Mouse (Mus musculus): Measurements from ENCODE around the gene Gstm4. TPM values are rescaled to one million over a fixed set of nuclear protein-coding genes. Genes with fewer than 3 reads are reported as not detected.
"Not testable (repeated sequence)": the region's sequence is repeated elsewhere in the genome, so short reads cannot be mapped to it uniquely, and the experiment has no call there.

Gstm4 gene
- polyA plus RNA-seq, 1 experiment from 2014 or later, result 14.6 TPM

DNA sequence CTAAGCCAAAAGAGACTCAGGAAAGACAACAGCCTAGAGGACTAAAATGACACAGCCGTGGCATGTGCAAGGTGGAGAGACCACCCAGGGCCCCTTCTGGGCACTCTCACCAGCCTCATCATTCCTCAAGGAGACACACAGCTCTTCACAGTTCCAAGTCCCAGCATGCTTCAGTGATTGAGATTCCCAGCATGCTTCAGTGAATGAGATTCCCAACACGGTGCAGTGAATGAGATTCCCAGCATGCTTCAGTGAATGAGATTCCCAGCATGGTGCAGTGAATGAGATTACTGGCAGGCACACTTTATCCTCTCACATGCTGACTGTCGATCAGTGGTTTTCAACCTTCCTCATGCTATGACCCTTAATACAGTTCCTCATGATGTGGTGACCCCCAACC lies 33.1 kb downstream of the Gstm4 start:
- no peaks in the 10 kb centered on the region for H3K9me3 ChIP-seq
- no peak overlapping the region for H3K4me2 ChIP-seq (replicated peaks)
- no peak for ATAC-seq (ENCODE audit: low FRiP score, low read depth)
- H3K4me1 ChIP-seq, result peaks cover under 1% of the 10 kb centered on the region; the same call in 1 of the 2 replicates
- no peak overlapping the region for H3K9ac ChIP-seq
- no peak overlapping the region for H3K27ac ChIP-seq
- WGBS, result 77% methylated on average over 3 of the region's 3 CpGs
- H3K4me3 ChIP-seq, result no peak overlapping the region
- no peaks in the 10 kb centered on the region for H3K36me3 ChIP-seq
- H3K27me3 ChIP-seq, result no peaks in the 10 kb centered on the region

DNA sequence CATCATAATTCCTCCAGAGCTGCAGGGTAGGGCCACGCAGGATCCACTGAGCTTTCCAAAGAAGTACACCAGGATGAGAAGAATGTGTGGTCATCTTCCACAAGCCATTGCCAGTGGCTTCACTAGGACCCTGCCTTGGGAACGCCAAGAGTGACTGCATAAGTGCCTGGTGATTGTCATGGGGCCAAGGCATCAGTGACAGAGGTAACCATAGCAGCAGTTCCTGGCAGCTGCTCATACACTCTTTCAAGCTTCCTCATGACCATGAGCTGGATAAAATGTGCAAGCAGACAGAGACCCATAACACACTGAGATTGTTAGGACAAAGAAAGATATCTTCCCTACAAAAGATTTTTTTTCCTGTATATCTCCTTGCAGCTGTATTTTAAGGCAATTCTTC lies 34.4 kb downstream of the Gstm4 start:
- no peak overlapping the region for H3K4me3 ChIP-seq
- H3K9ac ChIP-seq, result no peak overlapping the region
- WGBS, result 63% methylated on average over 2 of the region's 2 CpGs
- no peaks in the 10 kb centered on the region for H3K9me3 ChIP-seq
- no peaks in the 10 kb centered on the region for H3K4me1 ChIP-seq
- no peak overlapping the region for H3K27ac ChIP-seq
- ATAC-seq (ENCODE audit: low FRiP score, low read depth), result no peak
- H3K27me3 ChIP-seq, result no peaks in the 10 kb centered on the region
- no peaks in the 10 kb centered on the region for H3K36me3 ChIP-seq
- no peak overlapping the region for H3K4me2 ChIP-seq (replicated peaks)

DNA sequence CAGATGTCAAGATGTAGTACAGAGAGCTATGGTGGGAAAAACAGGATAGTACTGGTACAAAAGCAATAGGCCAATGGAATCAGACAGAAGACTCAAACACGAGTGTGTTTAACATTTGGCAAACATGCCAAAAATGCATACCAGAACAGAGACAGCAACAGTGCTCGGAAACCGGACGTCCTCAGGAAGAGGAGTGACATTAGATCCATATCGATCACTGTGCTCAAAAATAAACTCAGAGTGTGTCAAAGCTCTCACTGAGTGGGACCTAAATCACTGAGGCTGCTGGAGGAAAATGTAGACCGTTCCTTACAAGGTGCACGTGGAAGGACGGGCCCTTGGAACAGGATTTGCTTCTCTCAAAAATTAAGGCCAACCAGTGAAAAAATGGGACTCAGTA lies 42.7 kb downstream of the Gstm4 start:
- WGBS, result 83% methylated on average over 8 of the region's 8 CpGs
- Histone ChIP-seq H3K9ac (no peak overlapping the region), H3K27me3 (no peaks in the 10 kb centered on the region), H3K4me1 (peaks cover 2% of the 10 kb centered on the region; the same call in 1 of the 2 replicates), H3K9me3 (no peaks in the 10 kb centered on the region), H3K27ac (no peak overlapping the region), H3K36me3 (no peaks in the 10 kb centered on the region), H3K4me2 (replicated peaks) (no peak overlapping the region), H3K4me3 (no peak overlapping the region)
- no peak for ATAC-seq (ENCODE audit: low FRiP score, low read depth)

DNA sequence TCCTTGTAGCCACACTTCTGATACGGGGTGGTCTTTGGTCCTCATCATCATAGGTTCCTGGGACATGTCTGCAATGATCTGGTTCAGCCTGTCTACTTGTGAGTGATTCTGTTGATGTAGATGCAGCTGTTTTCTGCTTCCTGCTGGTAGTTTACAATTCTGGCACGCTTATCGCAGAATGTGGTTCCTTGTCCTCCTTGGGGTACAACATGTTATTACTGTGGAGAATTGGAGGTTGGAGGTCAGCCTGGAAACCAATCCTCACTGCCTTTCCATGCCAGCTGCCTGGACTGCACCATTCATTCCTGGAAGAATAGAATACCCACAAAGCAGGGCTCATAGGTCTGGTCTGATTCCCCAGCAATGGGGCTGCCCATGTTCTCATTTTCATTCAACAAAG lies 45.2 kb downstream of the Gstm4 start:
- H3K27me3 ChIP-seq, result no peaks in the 10 kb centered on the region
- H3K4me3 ChIP-seq, result no peak overlapping the region
- H3K27ac ChIP-seq, result no peak overlapping the region
- no peak overlapping the region for H3K4me2 ChIP-seq (replicated peaks)
- H3K4me1 ChIP-seq, result peaks cover 3% of the 10 kb centered on the region; the same call in 1 of the 2 replicates
- H3K9ac ChIP-seq, result no peak overlapping the region
- H3K9me3 ChIP-seq, result 0 out of 2 replicates have a peak, but pooled peaks cover under 1% of the 10 kb centered on the region
- 84% methylated on average over 3 of the region's 3 CpGs for WGBS
- H3K36me3 ChIP-seq, result no peaks in the 10 kb centered on the region
- ATAC-seq (ENCODE audit: low FRiP score, low read depth), result no peak

DNA sequence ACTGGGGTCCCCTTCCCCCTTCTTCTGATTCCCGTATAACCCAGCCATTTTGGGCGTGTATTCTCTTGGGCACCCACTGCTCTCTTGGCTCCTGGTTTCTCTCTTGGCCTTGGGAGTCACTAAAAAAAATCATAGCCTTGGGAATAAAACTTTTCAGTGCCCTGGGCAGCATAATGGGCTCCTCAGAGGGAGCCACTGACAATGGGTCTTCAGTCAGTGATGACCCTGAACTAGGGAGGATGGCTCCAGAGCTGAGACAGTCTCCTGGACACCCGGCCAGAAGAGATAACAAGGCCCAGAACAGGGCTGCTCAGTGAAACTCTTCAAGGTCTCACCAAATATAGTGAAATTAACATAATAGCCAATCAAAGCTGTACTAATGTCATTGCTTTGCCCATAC lies 46.1 kb downstream of the Gstm4 start:
- WGBS, result 87% methylated on average over 3 of the region's 3 CpGs
- Histone ChIP-seq H3K4me2 (replicated peaks) (no peak overlapping the region), H3K36me3 (no peaks in the 10 kb centered on the region), H3K4me3 (no peak overlapping the region), H3K4me1 (peaks cover 3% of the 10 kb centered on the region; the same call in 1 of the 2 replicates), H3K27ac (no peak overlapping the region), H3K9me3 (peaks cover 6% of the 10 kb centered on the region; the same call in 1 of the 2 replicates), H3K27me3 (no peaks in the 10 kb centered on the region), H3K9ac (no peak overlapping the region)
- no peak for ATAC-seq (ENCODE audit: low FRiP score, low read depth)

DNA sequence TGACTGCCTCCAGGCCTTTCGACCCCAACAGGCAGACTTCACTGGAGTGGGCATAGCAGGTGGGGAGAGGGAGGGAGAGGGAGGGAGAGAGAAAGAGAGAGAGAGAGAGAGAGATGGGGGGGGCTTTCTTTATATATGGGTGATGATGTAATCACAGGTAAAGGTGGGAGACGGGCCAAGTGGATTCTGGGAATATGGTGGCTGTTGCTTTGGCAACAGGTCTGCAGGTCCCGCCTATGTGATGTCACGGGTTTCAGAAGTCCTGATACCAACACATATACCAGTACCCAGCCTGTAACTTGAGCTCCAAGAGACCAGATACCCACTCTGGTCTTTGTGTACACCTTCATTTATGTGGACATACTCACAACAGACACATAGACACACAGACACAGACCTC lies 48.1 kb downstream of the Gstm4 start:
- peaks cover 6% of the 10 kb centered on the region; the same call in 1 of the 2 replicates for H3K9me3 ChIP-seq
- WGBS, result 77% methylated on average over 4 of the region's 4 CpGs

DNA sequence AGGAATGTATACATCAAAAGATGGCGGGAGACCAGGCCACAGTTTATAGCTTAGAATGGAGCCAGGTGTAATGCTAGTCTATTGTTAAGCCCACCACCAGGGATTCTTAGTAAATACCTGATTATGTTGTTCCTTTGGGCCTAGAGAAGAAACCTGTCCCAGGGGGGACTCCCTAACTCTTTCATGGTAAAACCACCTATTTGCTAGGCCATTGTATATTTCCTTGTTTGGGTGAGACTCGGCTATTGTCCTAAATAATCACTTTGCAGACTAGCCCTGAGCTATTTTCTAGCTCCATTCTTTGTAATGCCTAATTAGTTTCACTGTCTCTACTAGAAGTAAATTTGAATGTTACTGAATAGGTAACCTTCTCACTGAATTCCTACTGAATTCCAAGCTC lies 48.7 kb downstream of the Gstm4 start:
- H3K36me3 ChIP-seq; H3K9ac ChIP-seq; H3K4me3 ChIP-seq; H3K27ac ChIP-seq; H3K4me1 ChIP-seq; H3K4me2 ChIP-seq (replicated peaks); ATAC-seq (ENCODE audit: low FRiP score, low read depth); H3K27me3 ChIP-seq; H3K9me3 ChIP-seq: not testable (repeated sequence)
- 74% methylated on average over 2 of the region's 2 CpGs for WGBS

More for the DNA sequence above, 48.1 kb downstream of the Gstm4 start:
- H3K4me2 ChIP-seq (replicated peaks), result no peak overlapping the region
- H3K4me3 ChIP-seq, result no peak overlapping the region
- ATAC-seq (ENCODE audit: low FRiP score, low read depth), result no peak
- no peak overlapping the region for H3K27ac ChIP-seq
- H3K9ac ChIP-seq, result no peak overlapping the region
- no peaks in the 10 kb centered on the region for H3K36me3 ChIP-seq
- H3K27me3 ChIP-seq, result no peaks in the 10 kb centered on the region
- H3K4me1 ChIP-seq, result peaks cover 3% of the 10 kb centered on the region; the same call in 1 of the 2 replicates

Other genes starting within 250 kb of the Gstm4 start
- gene Eps8l3, start 167.7 kb downstream of the Gstm4 start, polyA plus RNA-seq (2015; fragmentation: Nextera tagmentation; extraction: Ambion mirVana), result 0.38 TPM in 1 of 2 replicates, not detected in the other
- 260 TPM in 2 replicates for gene Gstm5, start 149.1 kb downstream of the Gstm4 start, polyA plus RNA-seq (2015; fragmentation: Nextera tagmentation; extraction: Ambion mirVana)
- 33.3 and 33.5 TPM in 2 replicates for gene Gstm7, start 113.1 kb downstream of the Gstm4 start, polyA plus RNA-seq (2015; fragmentation: Nextera tagmentation; extraction: Ambion mirVana)
- gene Gstm6, start 101.1 kb downstream of the Gstm4 start, polyA plus RNA-seq (2015; fragmentation: Nextera tagmentation; extraction: Ambion mirVana), result 10.5 and 12.0 TPM in 2 replicates
- not detected in 2 replicates for gene Gstm3, start 75.6 kb downstream of the Gstm4 start, polyA plus RNA-seq (2015; fragmentation: Nextera tagmentation; extraction: Ambion mirVana)
- 46.7 and 52.1 TPM in 2 replicates for gene Gstm2, start 58.4 kb downstream of the Gstm4 start, polyA plus RNA-seq (2015; fragmentation: Nextera tagmentation; extraction: Ambion mirVana)
- gene Gstm1, start 26.9 kb downstream of the Gstm4 start, polyA plus RNA-seq (2015; fragmentation: Nextera tagmentation; extraction: Ambion mirVana), result 42.7 and 54.9 TPM in 2 replicates
- gene Ampd2, start 41.8 kb upstream of the Gstm4 start, polyA plus RNA-seq (2015; fragmentation: Nextera tagmentation; extraction: Ambion mirVana), result 48.5 and 49.2 TPM in 2 replicates
- 0.72 and 0.78 TPM in 2 replicates for gene Gnat2, start 47.9 kb upstream of the Gstm4 start, polyA plus RNA-seq (2015; fragmentation: Nextera tagmentation; extraction: Ambion mirVana)
- gene Gnai3, start 101.3 kb upstream of the Gstm4 start, polyA plus RNA-seq (2015; fragmentation: Nextera tagmentation; extraction: Ambion mirVana), result 184 and 193 TPM in 2 replicates
- 0.09 and 0.19 TPM in 2 replicates for gene Gpr61, start 110.0 kb upstream of the Gstm4 start, polyA plus RNA-seq (2015; fragmentation: Nextera tagmentation; extraction: Ambion mirVana)
- 4.3 and 4.4 TPM in 2 replicates for gene Amigo1, start 141.4 kb upstream of the Gstm4 start, polyA plus RNA-seq (2015; fragmentation: Nextera tagmentation; extraction: Ambion mirVana)
- gene Cyb561d1, start 156.3 kb upstream of the Gstm4 start, polyA plus RNA-seq (2015; fragmentation: Nextera tagmentation; extraction: Ambion mirVana), result 1.8 and 2.1 TPM in 2 replicates
- 25.4 and 26.7 TPM in 2 replicates for gene Atxn7l2, start 166.0 kb upstream of the Gstm4 start, polyA plus RNA-seq (2015; fragmentation: Nextera tagmentation; extraction: Ambion mirVana)
- gene Sypl2, start 181.8 kb upstream of the Gstm4 start, polyA plus RNA-seq (2015; fragmentation: Nextera tagmentation; extraction: Ambion mirVana), result 1.4 and 1.7 TPM in 2 replicates
- 318 and 331 TPM in 2 replicates for gene Psma5, start 212.0 kb upstream of the Gstm4 start, polyA plus RNA-seq (2015; fragmentation: Nextera tagmentation; extraction: Ambion mirVana)
- 10.6 TPM in 2 replicates for gene Sort1, start 239.2 kb upstream of the Gstm4 start, polyA plus RNA-seq (2015; fragmentation: Nextera tagmentation; extraction: Ambion mirVana)

All from limb, embryonic 13.5 days (tissue).